Mouse (Mus musculus) fibroblast of lung, adult 2 months (primary cell): ENCODE results near the gene Gdpd1.
"Not testable (repeated sequence)": the region's sequence is repeated elsewhere in the genome, so short reads cannot be mapped to it uniquely, and the experiment has no call there.

Source experiments
- DNase-seq: peaks from one replicate; pipeline ENCODE4 v3.0.0-alpha.2; 2011; ENCODE audit warnings: low read depth

Gdpd1 gene

DNA sequence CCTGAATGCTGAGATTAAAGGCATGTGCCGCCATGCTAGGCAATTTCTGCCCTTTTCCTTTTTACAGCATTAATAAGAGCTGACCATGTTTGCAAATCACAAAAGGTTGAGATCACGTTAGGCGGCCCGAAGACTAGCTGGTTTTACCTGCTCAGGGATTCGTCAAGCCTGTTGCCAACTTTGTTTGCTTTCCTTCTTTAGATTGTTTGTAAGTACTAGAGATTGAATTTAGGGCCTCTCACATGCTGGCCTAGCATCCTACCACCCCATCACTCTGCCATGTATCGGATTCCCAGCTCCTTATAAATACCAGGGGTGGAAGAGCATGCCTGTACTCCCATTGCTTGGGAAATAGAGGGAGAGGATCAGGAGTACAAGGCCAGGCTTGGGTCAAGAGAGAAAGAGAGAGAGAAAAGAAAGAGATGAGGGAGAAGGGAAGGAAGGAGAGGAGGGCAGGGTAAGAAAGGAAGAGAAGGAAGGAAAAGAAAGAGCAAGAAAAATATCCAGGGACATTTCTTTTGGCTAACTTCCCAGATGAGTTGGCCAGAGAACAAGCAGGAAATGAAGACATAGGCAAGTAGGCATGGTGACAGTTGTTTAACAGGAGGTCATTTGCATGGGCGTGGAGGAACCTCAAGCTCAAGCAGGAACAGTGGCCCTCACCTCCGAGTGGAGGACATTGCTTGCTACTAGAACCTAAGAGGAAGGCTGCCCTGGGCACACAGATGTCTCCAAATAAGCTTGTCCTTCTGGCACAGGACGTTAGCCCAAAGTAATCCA lies 47.6 kb downstream of the Gdpd1 start:
- no peak for DNase-seq

DNA sequence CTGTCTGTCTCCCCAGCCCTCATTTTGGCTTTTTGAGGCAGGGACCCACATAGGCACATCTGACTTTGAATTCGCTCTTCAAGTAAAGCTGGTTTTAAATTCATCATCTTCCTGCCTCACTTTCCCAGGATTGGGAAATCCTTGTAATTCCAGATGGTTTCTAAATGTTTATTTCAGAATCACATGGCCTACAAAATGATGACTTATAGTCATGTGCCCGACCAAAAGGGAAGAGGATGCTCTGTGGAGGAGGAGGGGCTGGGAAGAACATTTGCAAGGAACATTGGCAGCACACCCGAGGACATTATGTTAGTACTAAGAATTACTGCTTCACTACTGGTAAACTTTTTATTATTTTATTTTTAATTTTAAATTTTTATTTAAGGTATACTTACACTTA lies 48.5 kb downstream of the Gdpd1 start:
- DNase-seq = peak; percentile 53

- DNase-seq = not testable (repeated sequence)
Measured at GRCm38 (mm10) chr11:87023240-87023639, 50.6 kb downstream of the Gdpd1 start.

DNA sequence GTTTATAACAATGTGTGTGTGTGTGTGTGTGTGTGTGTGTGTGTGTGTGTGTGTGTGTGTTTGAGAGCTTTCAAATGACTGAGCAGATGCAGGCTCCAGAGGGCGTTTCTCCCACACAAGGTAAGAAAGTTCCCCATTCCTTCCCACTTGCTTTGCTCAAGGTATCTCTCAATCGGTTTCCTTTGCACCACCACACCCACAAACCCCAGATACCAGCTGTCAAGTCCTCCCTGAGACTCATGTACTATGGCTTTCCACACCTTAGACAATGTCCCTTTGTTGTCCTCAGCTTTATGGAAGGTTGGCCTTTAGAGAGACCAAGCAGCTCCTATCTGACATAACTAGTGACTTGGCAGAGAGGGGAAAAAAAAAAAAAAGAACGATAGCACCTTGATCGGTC lies 51.1 kb downstream of the Gdpd1 start:
- no peak for DNase-seq

GRCm38 (mm10) chr11:87021551-87021950 lies 52.3 kb downstream of the Gdpd1 start:
- no peak for DNase-seq

DNA sequence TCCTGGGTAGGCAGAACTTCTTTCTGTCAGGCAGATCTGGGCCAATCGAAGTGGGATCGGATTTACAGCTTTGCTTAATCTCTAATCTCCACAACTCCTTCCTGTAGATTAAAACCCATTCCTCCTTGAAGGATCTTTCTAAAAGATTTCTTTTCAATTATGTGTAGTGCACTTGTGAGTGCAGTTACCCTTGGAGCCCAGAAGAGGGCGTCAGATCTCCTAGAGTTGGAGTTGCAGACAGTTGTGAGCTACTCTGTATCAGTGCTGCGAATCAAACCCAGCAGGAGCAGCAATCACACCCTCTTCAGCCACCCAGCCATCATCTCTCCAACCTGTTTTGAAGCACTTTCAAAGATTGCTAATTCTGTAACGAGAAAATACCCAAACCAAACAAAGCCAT lies 53.4 kb downstream of the Gdpd1 start:
- DNase-seq = no peak

- no peak for DNase-seq
Measured at GRCm38 (mm10) chr11:87019431-87019830, 54.4 kb downstream of the Gdpd1 start.

DNA sequence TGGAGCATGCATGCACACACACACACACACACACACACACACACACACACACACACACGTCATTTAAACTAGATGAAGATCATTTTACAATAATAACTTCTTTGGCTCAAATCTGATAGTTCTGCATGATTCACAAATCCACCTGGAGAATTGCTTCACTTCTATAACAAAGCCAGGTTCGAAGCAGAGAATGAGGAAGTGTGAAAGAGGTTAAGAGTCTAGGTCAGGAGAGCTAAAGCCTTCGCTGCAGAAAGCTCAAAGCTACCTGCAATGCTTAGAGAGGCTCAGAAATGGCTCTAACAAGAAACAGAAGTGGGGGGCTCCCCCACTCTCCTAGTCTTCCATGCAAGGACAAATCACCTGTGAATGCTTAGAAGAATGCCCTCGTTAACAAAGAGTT lies 55.8 kb downstream of the Gdpd1 start:
- DNase-seq = no peak

DNA sequence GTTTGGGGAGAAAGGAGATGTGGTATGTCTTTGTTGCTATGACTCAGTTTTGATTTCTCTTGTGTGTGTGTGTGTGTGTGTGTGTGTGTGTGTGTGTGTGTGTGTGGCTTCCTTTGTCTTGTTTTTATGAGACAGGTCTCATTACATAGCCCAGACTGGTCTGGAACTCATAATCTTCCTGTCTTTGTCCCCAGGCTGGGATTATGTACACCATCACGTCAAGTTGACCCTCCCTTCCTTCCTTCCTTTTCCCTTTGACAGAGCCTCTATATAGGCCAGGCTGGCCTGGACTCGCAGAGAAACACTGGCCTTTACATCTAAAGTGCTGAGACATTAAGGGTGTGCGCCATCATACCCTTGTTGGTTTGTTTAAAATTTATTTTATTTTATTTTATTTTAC lies 58.2 kb downstream of the Gdpd1 start:
- no peak for DNase-seq

DNA sequence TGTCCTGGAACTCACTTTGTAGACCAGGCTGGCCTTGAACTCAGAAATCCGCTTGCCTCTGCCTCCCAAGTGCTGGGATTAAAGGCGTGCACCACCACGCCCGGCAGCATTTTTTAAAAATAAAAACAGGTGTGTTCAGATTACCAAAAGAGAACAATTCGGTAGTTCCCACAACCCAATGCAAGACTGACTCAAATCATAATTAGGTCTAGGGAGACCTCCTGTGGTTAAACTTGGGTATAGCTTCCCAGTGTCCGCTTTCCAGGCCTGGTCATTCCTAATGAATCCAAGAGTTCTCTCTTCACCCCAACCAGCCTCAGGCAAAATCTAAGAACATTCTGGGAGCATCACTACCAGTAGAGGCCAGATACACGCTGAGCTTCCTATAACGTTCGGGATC lies 63.4 kb downstream of the Gdpd1 start:
- no peak for DNase-seq

- peak; percentile 82 for DNase-seq
Measured at GRCm38 (mm10) chr11:87007371-87007770, 66.5 kb downstream of the Gdpd1 start.

GRCm38 (mm10) chr11:87004960-87005755 lies 68.7 kb downstream of the Gdpd1 start:
- no peak for DNase-seq

DNA sequence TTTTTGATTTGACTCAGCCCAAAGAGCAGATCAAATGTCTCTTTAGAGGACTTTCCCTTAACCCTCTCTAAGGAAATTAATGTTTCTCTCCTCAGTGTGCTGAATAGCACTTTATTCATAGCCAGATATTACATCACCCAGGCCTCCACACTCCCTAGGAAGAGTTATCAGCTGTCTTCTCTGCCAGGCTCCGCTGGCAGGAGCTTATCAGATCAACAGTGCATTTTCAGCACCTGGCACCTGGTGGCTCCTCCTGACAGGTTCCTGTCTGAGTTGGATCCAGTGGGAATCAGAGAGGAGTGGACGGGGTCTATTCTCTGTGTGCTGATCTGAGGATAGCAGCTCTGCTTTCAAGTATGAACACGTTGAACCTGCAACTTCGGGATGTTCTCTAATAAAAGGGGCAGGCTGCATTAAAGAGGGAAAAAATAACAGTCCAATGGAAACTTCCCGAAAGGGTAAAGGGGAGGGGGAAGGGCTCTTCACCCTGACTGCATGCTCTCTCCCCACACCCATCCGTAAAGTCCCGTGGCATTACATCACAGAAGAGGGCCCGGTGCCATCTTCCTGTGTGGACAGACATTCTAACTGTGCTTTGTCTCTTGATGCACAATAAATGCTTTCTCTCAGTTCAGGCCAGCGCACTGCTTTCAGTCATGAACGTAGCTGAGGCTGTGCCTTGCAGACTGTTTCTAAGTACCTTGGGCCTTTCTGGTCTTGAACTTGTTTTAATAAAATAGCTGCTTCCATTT lies 71.6 kb downstream of the Gdpd1 start:
- no peak for DNase-seq

GRCm38 (mm10) chr11:87001217-87001616 lies 72.6 kb downstream of the Gdpd1 start:
- no peak for DNase-seq

- no peak for DNase-seq
Measured at GRCm38 (mm10) chr11:86996266-86996665, 77.6 kb downstream of the Gdpd1 start.

- DNase-seq = peak; percentile 78
Measured at GRCm38 (mm10) chr11:86995625-86996221, 78.1 kb downstream of the Gdpd1 start.

GRCm38 (mm10) chr11:86994791-86995624 lies 78.9 kb downstream of the Gdpd1 start:
- no peak for DNase-seq

DNA sequence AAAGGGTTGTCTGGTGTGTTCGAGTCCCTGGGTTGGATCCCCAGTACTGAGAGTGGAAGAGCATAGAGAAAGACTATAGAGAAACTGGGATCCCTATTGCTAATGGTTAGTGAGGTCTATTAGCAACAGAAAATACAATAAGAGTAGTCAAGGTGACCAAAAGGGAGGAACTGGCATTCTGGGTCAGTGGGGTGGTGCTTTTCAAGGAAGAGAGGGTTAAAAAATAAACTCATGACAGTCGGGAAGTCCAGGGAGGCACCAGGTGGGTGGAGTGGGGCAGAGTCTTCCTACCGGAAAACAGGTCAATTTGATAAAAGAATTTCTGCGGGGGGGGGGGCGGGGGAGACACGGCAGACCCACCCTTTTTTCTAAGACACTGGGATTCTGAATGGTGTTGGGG lies 79.5 kb downstream of the Gdpd1 start:
- no peak for DNase-seq

DNA sequence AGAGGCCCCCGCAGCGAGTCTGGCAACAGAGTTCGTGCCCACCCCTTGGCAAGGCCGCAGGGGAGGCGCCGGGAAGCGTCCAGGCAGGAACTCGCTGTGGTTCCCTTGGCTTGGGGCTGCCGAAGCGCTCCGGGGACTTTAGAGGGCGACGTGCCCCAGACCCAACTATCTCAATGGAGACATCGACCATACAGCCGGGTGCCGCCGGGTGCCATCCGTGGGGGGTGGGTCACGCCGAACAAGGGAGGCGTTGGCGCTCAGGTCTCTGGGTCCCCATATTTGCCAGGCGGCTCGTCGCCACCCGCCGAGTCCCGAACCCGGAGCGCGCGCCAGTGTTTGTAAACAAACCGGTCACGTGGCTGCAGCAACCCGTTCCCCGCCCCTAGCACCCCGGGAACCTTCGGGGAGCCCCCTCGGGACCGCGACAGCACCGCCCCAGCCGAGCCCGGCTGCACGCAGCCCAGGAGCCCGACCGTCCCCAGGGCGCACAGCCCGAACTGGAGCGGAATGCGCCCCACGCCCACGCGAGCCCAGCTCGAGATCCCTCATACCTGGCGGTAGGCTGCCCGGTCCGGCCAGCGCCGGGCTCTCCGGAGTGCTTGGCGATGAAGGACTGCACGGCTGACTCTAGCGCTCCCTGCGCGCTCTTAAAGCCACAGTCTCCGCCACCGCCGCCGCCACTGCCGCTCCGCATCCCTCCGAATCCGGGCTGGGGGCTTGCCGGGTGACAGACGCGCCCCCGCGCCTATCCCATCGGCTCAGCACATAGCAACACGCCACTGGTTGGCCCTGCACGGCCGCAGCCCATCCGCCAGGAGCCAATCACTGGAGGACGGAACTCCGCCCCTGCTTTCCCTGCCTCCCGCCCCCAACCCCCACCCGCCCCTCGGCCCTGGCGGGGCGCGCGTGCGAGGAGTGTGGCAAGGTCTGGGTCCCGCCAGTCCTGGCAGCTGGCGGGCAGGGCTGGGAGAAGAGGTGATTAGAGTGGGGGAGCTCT lies 80.5 kb downstream of the Gdpd1 start, which contains the start of gene Ypel2:
Gene Ypel2, minus strand, starts transcription at position 667 of the 997 bp plus-strand sequence.
- peak; percentile 82 for DNase-seq

GRCm38 (mm10) chr11:86992461-86992988 lies 81.3 kb downstream of the Gdpd1 start:
- no peak for DNase-seq
